Mouse (Mus musculus): ENCODE measurements around the gene Dlg2.

Gene Dlg2

GRCm38 (mm10) chr7:91785871-91786270 lies 1309.4 kb downstream of the Dlg2 start:
- DNase-seq: no peak

- no peak for DNase-seq
Observed at GRCm38 (mm10) chr7:91790949-91791564, 1314.6 kb downstream of the Dlg2 start.

- no peak for DNase-seq
Observed at GRCm38 (mm10) chr7:91806632-91807031, 1330.2 kb downstream of the Dlg2 start.

GRCm38 (mm10) chr7:91810774-91811173 lies 1334.3 kb downstream of the Dlg2 start:
- DNase-seq: no peak

- DNase-seq: no peak
Observed at GRCm38 (mm10) chr7:91818004-91818403, 1341.5 kb downstream of the Dlg2 start.

- DNase-seq: no peak
Observed at GRCm38 (mm10) chr7:91832207-91832606, 1355.7 kb downstream of the Dlg2 start.

GRCm38 (mm10) chr7:91845723-91846122 lies 1369.3 kb downstream of the Dlg2 start:
- no peak for DNase-seq

GRCm38 (mm10) chr7:91849364-91849763 lies 1372.9 kb downstream of the Dlg2 start:
- DNase-seq: no peak

- DNase-seq: no peak
Observed at GRCm38 (mm10) chr7:91853653-91854052, 1377.2 kb downstream of the Dlg2 start.

GRCm38 (mm10) chr7:91856931-91857330 lies 1380.5 kb downstream of the Dlg2 start:
- no peak for DNase-seq

GRCm38 (mm10) chr7:91862806-91863531 lies 1386.5 kb downstream of the Dlg2 start:
- peak in 1 of 2 experiments; percentile 26 for DNase-seq

GRCm38 (mm10) chr7:91868919-91869318 lies 1392.4 kb downstream of the Dlg2 start:
- no peak for DNase-seq

- DNase-seq: peak; percentile 53 to 59
Observed at GRCm38 (mm10) chr7:91876831-91877230, 1400.4 kb downstream of the Dlg2 start.

- no peak for DNase-seq
Observed at GRCm38 (mm10) chr7:91877804-91878203, 1401.3 kb downstream of the Dlg2 start.

- DNase-seq: no peak
Observed at GRCm38 (mm10) chr7:91886336-91886735, 1409.9 kb downstream of the Dlg2 start.

GRCm38 (mm10) chr7:91893991-91894390 lies 1417.5 kb downstream of the Dlg2 start:
- DNase-seq: no peak

GRCm38 (mm10) chr7:91896935-91897334 lies 1420.5 kb downstream of the Dlg2 start:
- DNase-seq: no peak

- DNase-seq: no peak
Observed at GRCm38 (mm10) chr7:91897509-91897908, 1421.0 kb downstream of the Dlg2 start.

GRCm38 (mm10) chr7:91902503-91902902 lies 1426.0 kb downstream of the Dlg2 start:
- DNase-seq: no peak

GRCm38 (mm10) chr7:91916809-91917208 lies 1440.3 kb downstream of the Dlg2 start:
- DNase-seq: no peak

- no peak for DNase-seq
Observed at GRCm38 (mm10) chr7:91919099-91919498, 1442.6 kb downstream of the Dlg2 start.

- no peak for DNase-seq
Observed at GRCm38 (mm10) chr7:91919738-91920137, 1443.3 kb downstream of the Dlg2 start.

GRCm38 (mm10) chr7:91934881-91935597 lies 1458.6 kb downstream of the Dlg2 start:
- no peak for DNase-seq

GRCm38 (mm10) chr7:91936193-91936592 lies 1459.7 kb downstream of the Dlg2 start:
- DNase-seq: no peak
